Mouse (Mus musculus): ENCODE measurements around the gene Clpsl2. TPM values are rescaled to one million over a fixed set of nuclear protein-coding genes. Genes with fewer than 3 reads are reported as not detected.

Clpsl2 gene
- total and polyA plus RNA-seq, 2 experiments from 2014 or later: not detected

DNA sequence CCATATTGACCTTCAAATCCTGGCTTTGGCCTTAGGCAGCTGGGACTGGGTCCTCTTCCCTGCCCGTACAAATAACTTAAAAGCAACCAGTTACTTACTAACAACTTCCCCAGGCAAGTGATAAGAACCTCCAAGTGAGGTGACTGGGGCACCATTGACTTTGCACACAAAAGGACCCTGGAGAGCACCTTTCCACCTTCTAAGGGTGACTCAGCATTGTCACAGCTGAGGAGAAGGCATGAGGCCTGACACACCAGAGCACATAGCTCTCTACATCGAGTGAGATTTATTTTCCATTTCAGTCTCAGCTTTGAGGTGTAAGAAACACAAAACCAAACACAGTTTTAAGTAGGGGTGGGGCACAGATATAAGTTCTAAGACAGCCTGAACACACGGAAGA, 41.4 kb downstream of the Clpsl2 start:
- peak overlapping the region; percentile 69; the same call in 1 of the 2 replicates for H3K27ac ChIP-seq (ENCODE audit: low read depth)
- 0 out of 2 replicates have a peak, but pooled peaks cover 6% of the 10 kb centered on the region for H3K4me1 ChIP-seq (ENCODE audit: control insufficient read depth, insufficient read depth)
- H3K4me3 ChIP-seq (ENCODE audit: low read depth, low read length): no peak overlapping the region
- TF ChIP-seq EP300 (IDR thresholded peaks at IDR 0.05; ENCODE audit: low read depth) (no peak), CTCF (IDR thresholded peaks at IDR 0.05; ENCODE audit: low read depth) (no peak)
- no peak overlapping the region for H3K9ac ChIP-seq (replicated peaks; ENCODE audit: low read depth, low read length)
- H3K4me2 ChIP-seq (ENCODE audit: low read depth, low read length): no peak overlapping the region
- ATAC-seq (ENCODE audit: insufficient read depth, low read depth) (no peak), DNase-seq (ENCODE audit: low spot score) (no peak)
- no peaks in the 10 kb centered on the region for H3K9me3 ChIP-seq (replicated peaks; ENCODE audit: control insufficient read depth, low read length)
- no peaks in the 10 kb centered on the region for H3K27me3 ChIP-seq (ENCODE audit: control insufficient read depth, insufficient read depth, low read length)
- peaks cover 56% of the 10 kb centered on the region for H3K36me3 ChIP-seq (replicated peaks; ENCODE audit: control insufficient read depth, insufficient read depth, low read length)
- 73% methylated on average over 3 of the region's 3 CpGs for WGBS

DNA sequence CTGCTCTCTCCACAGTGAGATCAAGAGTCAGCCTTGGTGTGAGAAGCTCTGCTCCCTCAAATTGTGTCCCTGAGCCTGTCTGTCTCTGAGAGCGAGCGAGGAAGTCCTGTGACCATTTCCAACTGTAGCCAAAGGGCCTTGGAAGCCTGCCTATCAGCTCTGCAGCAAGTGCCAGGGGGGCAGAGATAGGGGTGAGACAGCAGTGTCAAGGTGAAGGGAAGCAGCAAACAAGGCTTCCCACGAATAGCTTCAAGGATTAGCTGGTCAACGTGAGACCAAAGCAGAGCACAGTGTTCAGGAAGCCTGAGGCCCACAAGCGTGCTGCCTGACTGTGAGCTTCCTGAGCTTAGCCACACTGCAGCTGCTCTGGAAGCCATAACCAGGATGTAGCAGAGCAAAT, 42.3 kb downstream of the Clpsl2 start:
- H3K27ac ChIP-seq (ENCODE audit: low read depth): peak overlapping the region; percentile 69
- 28% methylated on average over 5 of the region's 5 CpGs for WGBS
- no peaks in the 10 kb centered on the region for H3K27me3 ChIP-seq (ENCODE audit: control insufficient read depth, insufficient read depth, low read length)
- no peak overlapping the region for H3K9ac ChIP-seq (replicated peaks; ENCODE audit: low read depth, low read length)
- H3K4me2 ChIP-seq (ENCODE audit: low read depth, low read length): no peak overlapping the region
- H3K36me3 ChIP-seq (replicated peaks; ENCODE audit: control insufficient read depth, insufficient read depth, low read length): peaks cover 64% of the 10 kb centered on the region
- peak; percentile 75 for ATAC-seq (ENCODE audit: insufficient read depth, low read depth)
- 0 out of 2 replicates have a peak, but pooled peaks cover 6% of the 10 kb centered on the region for H3K4me1 ChIP-seq (ENCODE audit: control insufficient read depth, insufficient read depth)
- no peak overlapping the region for H3K4me3 ChIP-seq (ENCODE audit: low read depth, low read length)
- H3K9me3 ChIP-seq (replicated peaks; ENCODE audit: control insufficient read depth, low read length): no peaks in the 10 kb centered on the region
- DNase-seq (ENCODE audit: low spot score): peak; percentile 64
- TF ChIP-seq CTCF (IDR thresholded peaks at IDR 0.05; ENCODE audit: low read depth): no peak
- peak; percentile 86 for TF ChIP-seq EP300 (IDR thresholded peaks at IDR 0.05; ENCODE audit: low read depth)

DNA sequence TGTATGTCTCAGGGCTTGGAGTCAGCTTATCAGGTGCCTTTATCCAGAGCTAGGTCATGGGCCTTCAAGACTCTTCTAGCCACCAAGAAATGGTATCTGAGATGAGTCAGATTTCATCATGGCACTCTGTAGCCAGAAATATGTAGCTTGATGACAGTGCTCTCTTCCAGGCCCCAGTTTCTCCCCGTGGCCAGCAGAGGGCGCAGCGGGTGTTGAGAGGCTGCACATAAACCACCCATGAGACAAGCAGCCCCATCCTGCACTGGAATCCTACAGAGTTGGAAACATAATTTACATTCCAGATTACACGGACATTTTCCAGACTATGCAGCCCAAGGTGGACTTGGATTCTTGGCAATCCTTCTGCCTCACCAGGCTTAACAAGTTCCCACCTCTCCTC, 43.8 kb downstream of the Clpsl2 start:
- peak; percentile 84 for DNase-seq (ENCODE audit: low spot score)
- peak; percentile 82 for ATAC-seq (ENCODE audit: insufficient read depth, low read depth)
- H3K27ac ChIP-seq (ENCODE audit: low read depth): peak overlapping the region; percentile 51
- no peak overlapping the region for H3K9ac ChIP-seq (replicated peaks; ENCODE audit: low read depth, low read length)
- H3K4me2 ChIP-seq (ENCODE audit: low read depth, low read length): no peak overlapping the region
- H3K36me3 ChIP-seq (replicated peaks; ENCODE audit: control insufficient read depth, insufficient read depth, low read length): peaks cover 72% of the 10 kb centered on the region
- no peak for TF ChIP-seq EP300 (IDR thresholded peaks at IDR 0.05; ENCODE audit: low read depth)
- peak; percentile 82 for TF ChIP-seq CTCF (IDR thresholded peaks at IDR 0.05; ENCODE audit: low read depth)
- 10% methylated on average over 4 of the region's 4 CpGs for WGBS
- H3K27me3 ChIP-seq (ENCODE audit: control insufficient read depth, insufficient read depth, low read length): no peaks in the 10 kb centered on the region
- 0 out of 2 replicates have a peak, but pooled peaks cover 6% of the 10 kb centered on the region for H3K4me1 ChIP-seq (ENCODE audit: control insufficient read depth, insufficient read depth)
- no peak overlapping the region for H3K4me3 ChIP-seq (ENCODE audit: low read depth, low read length)
- no peaks in the 10 kb centered on the region for H3K9me3 ChIP-seq (replicated peaks; ENCODE audit: control insufficient read depth, low read length)

DNA sequence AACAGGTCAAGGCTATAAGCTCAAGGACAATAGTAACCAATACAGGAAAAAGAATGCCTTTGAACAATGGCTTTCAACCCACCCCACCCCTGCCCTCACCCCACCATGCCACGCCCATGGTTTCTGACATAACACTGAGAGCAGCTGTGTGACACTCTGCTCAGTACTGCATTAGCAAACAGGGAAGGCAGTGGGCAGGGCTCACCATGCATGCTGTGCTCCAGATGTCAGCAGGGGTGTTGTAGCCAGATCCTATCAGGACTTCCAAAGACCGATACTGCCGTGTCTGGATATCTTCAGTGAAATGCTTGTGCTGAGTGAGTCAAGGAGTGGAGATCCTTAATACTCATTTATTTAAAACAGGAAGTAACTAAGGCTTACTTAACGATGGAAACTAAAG, 44.8 kb downstream of the Clpsl2 start:
- Histone ChIP-seq H3K36me3 (replicated peaks; ENCODE audit: control insufficient read depth, insufficient read depth, low read length) (peaks cover 70% of the 10 kb centered on the region), H3K4me1 (ENCODE audit: control insufficient read depth, insufficient read depth) (0 out of 2 replicates have a peak, but pooled peaks cover 6% of the 10 kb centered on the region), H3K27me3 (ENCODE audit: control insufficient read depth, insufficient read depth, low read length) (no peaks in the 10 kb centered on the region), H3K9ac (replicated peaks; ENCODE audit: low read depth, low read length) (no peak overlapping the region), H3K27ac (ENCODE audit: low read depth) (no peak overlapping the region), H3K9me3 (replicated peaks; ENCODE audit: control insufficient read depth, low read length) (no peaks in the 10 kb centered on the region), H3K4me3 (ENCODE audit: low read depth, low read length) (no peak overlapping the region), H3K4me2 (ENCODE audit: low read depth, low read length) (no peak overlapping the region)
- WGBS: 49% methylated on average over 4 of the region's 4 CpGs
- ATAC-seq (ENCODE audit: insufficient read depth, low read depth): no peak
- no peak for DNase-seq (ENCODE audit: low spot score)
- TF ChIP-seq CTCF (IDR thresholded peaks at IDR 0.05; ENCODE audit: low read depth) (no peak), EP300 (IDR thresholded peaks at IDR 0.05; ENCODE audit: low read depth) (no peak)

DNA sequence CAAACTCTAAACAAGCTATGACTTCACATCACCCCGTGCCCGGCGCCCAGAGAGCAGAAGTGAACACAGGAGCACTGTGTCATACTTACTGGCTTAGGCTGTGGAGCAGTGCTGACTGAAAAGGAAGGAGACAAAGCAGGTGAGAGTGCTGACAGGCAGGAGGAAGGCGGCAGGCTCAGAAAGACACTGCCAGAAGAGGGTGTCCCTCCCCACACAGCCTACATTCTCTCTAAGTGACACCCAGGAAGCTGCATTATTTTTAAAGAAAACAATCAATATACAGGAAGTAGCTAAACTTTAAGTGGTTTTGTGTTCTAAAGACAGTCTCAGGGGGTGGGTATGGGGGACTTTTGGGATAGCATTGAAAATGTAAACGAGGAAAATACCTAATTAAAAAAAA, 51.6 kb downstream of the Clpsl2 start:
- peaks cover 91% of the 10 kb centered on the region for H3K36me3 ChIP-seq (replicated peaks; ENCODE audit: control insufficient read depth, insufficient read depth, low read length)
- no peak overlapping the region for H3K4me3 ChIP-seq (ENCODE audit: low read depth, low read length)
- no peak for ATAC-seq (ENCODE audit: insufficient read depth, low read depth)
- no peak overlapping the region for H3K9ac ChIP-seq (replicated peaks; ENCODE audit: low read depth, low read length)
- no peaks in the 10 kb centered on the region for H3K4me1 ChIP-seq (ENCODE audit: control insufficient read depth, insufficient read depth)
- no peak overlapping the region for H3K4me2 ChIP-seq (ENCODE audit: low read depth, low read length)
- no peak overlapping the region for H3K27ac ChIP-seq (ENCODE audit: low read depth)
- 79% methylated on average over 5 of the region's 5 CpGs for WGBS
- no peaks in the 10 kb centered on the region for H3K9me3 ChIP-seq (replicated peaks; ENCODE audit: control insufficient read depth, low read length)
- TF ChIP-seq CTCF (IDR thresholded peaks at IDR 0.05; ENCODE audit: low read depth) (no peak), EP300 (IDR thresholded peaks at IDR 0.05; ENCODE audit: low read depth) (no peak)
- no peak for DNase-seq (ENCODE audit: low spot score)
- H3K27me3 ChIP-seq (ENCODE audit: control insufficient read depth, insufficient read depth, low read length): no peaks in the 10 kb centered on the region

DNA sequence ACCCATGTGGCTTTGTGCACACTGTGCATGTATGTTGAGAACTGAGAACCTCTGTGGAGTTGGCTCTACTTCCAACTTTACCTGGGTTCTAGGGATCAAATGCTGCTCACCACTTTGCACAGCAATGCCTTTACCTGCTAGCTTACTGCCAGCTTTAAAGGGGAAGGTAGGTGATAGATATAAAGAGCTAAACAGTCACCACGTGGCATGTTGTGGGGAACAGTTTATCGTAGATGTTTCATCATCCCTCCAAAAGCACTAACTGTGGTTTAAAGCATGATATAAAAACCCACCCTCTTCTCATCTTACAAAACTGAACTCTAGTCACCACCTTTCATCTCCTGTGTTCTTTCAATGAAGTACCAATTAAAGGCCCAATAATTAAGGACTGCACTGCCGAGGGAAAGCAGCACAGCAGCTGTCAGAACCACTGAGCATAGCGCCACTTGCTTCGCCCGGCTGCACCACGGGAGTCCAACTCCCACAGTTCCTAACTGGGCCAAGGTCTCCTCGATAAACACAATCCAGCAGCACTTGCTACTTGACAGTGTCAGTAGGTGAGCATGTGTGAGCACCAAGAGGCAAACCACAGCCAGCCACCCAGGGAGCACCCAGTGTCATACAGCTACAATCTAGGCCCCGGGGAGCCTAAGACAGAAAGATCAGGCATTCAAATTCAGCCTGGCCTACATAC, 52.5 kb downstream of the Clpsl2 start:
- no peak for DNase-seq (ENCODE audit: low spot score)
- ATAC-seq (ENCODE audit: insufficient read depth, low read depth): no peak
- Histone ChIP-seq H3K4me2 (ENCODE audit: low read depth, low read length) (no peak overlapping the region), H3K9me3 (replicated peaks; ENCODE audit: control insufficient read depth, low read length) (no peaks in the 10 kb centered on the region), H3K27ac (ENCODE audit: low read depth) (no peak overlapping the region), H3K36me3 (replicated peaks; ENCODE audit: control insufficient read depth, insufficient read depth, low read length) (peaks cover 89% of the 10 kb centered on the region), H3K4me1 (ENCODE audit: control insufficient read depth, insufficient read depth) (no peaks in the 10 kb centered on the region), H3K4me3 (ENCODE audit: low read depth, low read length) (no peak overlapping the region), H3K27me3 (ENCODE audit: control insufficient read depth, insufficient read depth, low read length) (no peaks in the 10 kb centered on the region), H3K9ac (replicated peaks; ENCODE audit: low read depth, low read length) (no peak overlapping the region)
- TF ChIP-seq EP300 (IDR thresholded peaks at IDR 0.05; ENCODE audit: low read depth): no peak
- TF ChIP-seq CTCF (IDR thresholded peaks at IDR 0.05; ENCODE audit: low read depth): no peak
- WGBS: 87% methylated on average over 9 of the region's 9 CpGs

Small RNA genes lying within 50 kb of the gene (microRNA-seq; reads per million reads assigned to microRNA genes)
- gene Gm25195 (not detected), gene Mir6969 (not detected)

Other genes with a start within 250 kb of the Clpsl2 start
- gene Fance, start 235.9 kb upstream of the Clpsl2 start, total RNA-seq (2014; rRNA removed; ENCODE audit: low replicate concordance): 14.1 and 21.7 TPM in 2 replicates
- 13.8 and 14.1 TPM in 2 replicates for gene Fance, start 235.9 kb upstream of the Clpsl2 start, polyA plus RNA-seq (2015; fragmentation: Nextera tagmentation; extraction: Ambion mirVana)
- gene Rpl10a, start 220.9 kb upstream of the Clpsl2 start, total RNA-seq (2014; rRNA removed; ENCODE audit: low replicate concordance): 817 and 939 TPM in 2 replicates
- gene Rpl10a, start 220.9 kb upstream of the Clpsl2 start, polyA plus RNA-seq (2015; fragmentation: Nextera tagmentation; extraction: Ambion mirVana): 255 and 273 TPM in 2 replicates
- 13.1 and 19.7 TPM in 2 replicates for gene Tead3, start 198.6 kb upstream of the Clpsl2 start, total RNA-seq (2014; rRNA removed; ENCODE audit: low replicate concordance)
- gene Tead3, start 198.6 kb upstream of the Clpsl2 start, polyA plus RNA-seq (2015; fragmentation: Nextera tagmentation; extraction: Ambion mirVana): 3.2 and 3.3 TPM in 2 replicates
- gene Tulp1, start 184.2 kb upstream of the Clpsl2 start, total RNA-seq (2014; rRNA removed; ENCODE audit: low replicate concordance): 0.61 and 5.3 TPM in 2 replicates
- 0.86 and 1.3 TPM in 2 replicates for gene Tulp1, start 184.2 kb upstream of the Clpsl2 start, polyA plus RNA-seq (2015; fragmentation: Nextera tagmentation; extraction: Ambion mirVana)
- gene Fkbp5, start 31.9 kb upstream of the Clpsl2 start, total RNA-seq (2014; rRNA removed; ENCODE audit: low replicate concordance): 19.4 and 37.3 TPM in 2 replicates
- 7.6 and 8.3 TPM in 2 replicates for gene Fkbp5, start 31.9 kb upstream of the Clpsl2 start, polyA plus RNA-seq (2015; fragmentation: Nextera tagmentation; extraction: Ambion mirVana)
- not detected in 2 replicates for gene Armc12, start 18.6 kb upstream of the Clpsl2 start, total RNA-seq (2014; rRNA removed; ENCODE audit: low replicate concordance)
- not detected in 2 replicates for gene Armc12, start 18.6 kb upstream of the Clpsl2 start, polyA plus RNA-seq (2015; fragmentation: Nextera tagmentation; extraction: Ambion mirVana)
- gene Clps, start 11.4 kb downstream of the Clpsl2 start, total RNA-seq (2014; rRNA removed; ENCODE audit: low replicate concordance): not detected in 2 replicates
- not detected in 2 replicates for gene Clps, start 11.4 kb downstream of the Clpsl2 start, polyA plus RNA-seq (2015; fragmentation: Nextera tagmentation; extraction: Ambion mirVana)
- gene Lhfpl5, start 26.2 kb downstream of the Clpsl2 start, total RNA-seq (2014; rRNA removed; ENCODE audit: low replicate concordance): not detected in 2 replicates
- 0.07 and 0.10 TPM in 2 replicates for gene Lhfpl5, start 26.2 kb downstream of the Clpsl2 start, polyA plus RNA-seq (2015; fragmentation: Nextera tagmentation; extraction: Ambion mirVana)
- 16.6 and 21.0 TPM in 2 replicates for gene Srpk1, start 73.3 kb downstream of the Clpsl2 start, total RNA-seq (2014; rRNA removed; ENCODE audit: low replicate concordance)
- 29.3 and 29.9 TPM in 2 replicates for gene Srpk1, start 73.3 kb downstream of the Clpsl2 start, polyA plus RNA-seq (2015; fragmentation: Nextera tagmentation; extraction: Ambion mirVana)
- gene Slc26a8, start 140.8 kb downstream of the Clpsl2 start, total RNA-seq (2014; rRNA removed; ENCODE audit: low replicate concordance): not detected in 2 replicates
- gene Slc26a8, start 140.8 kb downstream of the Clpsl2 start, polyA plus RNA-seq (2015; fragmentation: Nextera tagmentation; extraction: Ambion mirVana): 0.29 and 0.36 TPM in 2 replicates
- gene Mapk14, start 141.9 kb downstream of the Clpsl2 start, total RNA-seq (2014; rRNA removed; ENCODE audit: low replicate concordance): 29.5 and 47.7 TPM in 2 replicates
- 17.8 and 19.4 TPM in 2 replicates for gene Mapk14, start 141.9 kb downstream of the Clpsl2 start, polyA plus RNA-seq (2015; fragmentation: Nextera tagmentation; extraction: Ambion mirVana)
- gene AC170998.1, start 176.7 kb downstream of the Clpsl2 start, total RNA-seq (2014; rRNA removed; ENCODE audit: low replicate concordance): not detected in 2 replicates
- 1.00 and 1.2 TPM in 2 replicates for gene AC170998.1, start 176.7 kb downstream of the Clpsl2 start, polyA plus RNA-seq (2015; fragmentation: Nextera tagmentation; extraction: Ambion mirVana)
- gene Mapk13, start 219.9 kb downstream of the Clpsl2 start, total RNA-seq (2014; rRNA removed; ENCODE audit: low replicate concordance): 0.65 and 3.8 TPM in 2 replicates
- 0.78 and 1.1 TPM in 2 replicates for gene Mapk13, start 219.9 kb downstream of the Clpsl2 start, polyA plus RNA-seq (2015; fragmentation: Nextera tagmentation; extraction: Ambion mirVana)

All from heart, postnatal 0 days (tissue).